Mouse (Mus musculus) retina, postnatal 1 day (tissue): Measurements from ENCODE around the gene Kmt5c.
A peak's percentile ranks its signal among the peaks of the same experiment; 100 is the strongest.
"Not testable (repeated sequence)": the region's sequence is repeated elsewhere in the genome, so short reads cannot be mapped to it uniquely, and the experiment has no call there.

Experiments
- DNase-seq: peaks from one replicate; pipeline ENCODE4 v3.0.0-alpha.2; 2012

The Kmt5c gene

DNA sequence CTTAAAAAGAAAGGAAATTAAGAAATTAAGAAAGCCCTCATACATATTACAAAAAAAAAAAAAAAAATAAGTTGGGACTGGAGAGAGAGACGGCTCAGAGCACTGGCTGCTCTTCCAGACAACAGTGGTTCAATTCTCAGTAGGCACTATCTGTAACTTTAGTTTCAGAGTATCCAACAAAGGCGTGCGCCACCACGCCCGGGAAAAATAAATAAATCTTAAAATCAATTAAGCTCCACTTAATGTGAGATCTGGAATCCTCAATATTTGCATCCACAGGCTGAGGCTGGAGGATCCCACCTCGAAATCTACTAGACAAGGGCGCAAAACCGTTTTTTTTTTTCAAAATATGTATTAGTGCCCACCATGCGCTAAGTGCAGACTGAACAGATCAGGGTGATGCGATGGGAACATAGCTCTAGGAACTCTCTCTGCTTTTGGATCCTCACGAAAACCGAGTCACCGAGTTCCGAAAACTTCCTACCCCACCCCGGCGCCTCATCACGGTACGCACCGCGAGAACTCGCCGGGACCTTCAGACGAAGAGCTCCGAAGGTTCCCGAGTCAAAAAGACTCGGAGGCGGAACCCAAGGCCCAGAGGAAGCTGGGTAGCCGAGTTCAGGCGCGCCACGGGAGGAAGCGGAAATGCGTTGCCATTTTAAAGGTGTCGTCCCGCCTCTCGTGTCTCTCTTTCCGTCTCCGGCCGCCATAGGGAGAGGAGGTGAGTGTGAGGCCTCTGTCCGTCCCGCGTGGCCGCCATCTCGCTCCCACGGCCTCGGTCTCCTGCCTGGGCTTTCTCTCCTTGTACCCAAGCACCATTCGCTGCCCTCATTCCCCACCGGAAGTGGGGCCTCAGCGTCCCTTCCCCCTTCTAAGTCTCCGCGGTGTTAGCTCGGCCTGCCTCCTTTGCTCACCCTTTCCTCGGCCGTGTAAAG lies 52.6 kb downstream of the Kmt5c start, which contains the start of gene Rpl28:
Rpl28 (plus strand) TSS at position 597 of the 935 bp plus-strand sequence.
- peak; percentile 98 for DNase-seq

DNA sequence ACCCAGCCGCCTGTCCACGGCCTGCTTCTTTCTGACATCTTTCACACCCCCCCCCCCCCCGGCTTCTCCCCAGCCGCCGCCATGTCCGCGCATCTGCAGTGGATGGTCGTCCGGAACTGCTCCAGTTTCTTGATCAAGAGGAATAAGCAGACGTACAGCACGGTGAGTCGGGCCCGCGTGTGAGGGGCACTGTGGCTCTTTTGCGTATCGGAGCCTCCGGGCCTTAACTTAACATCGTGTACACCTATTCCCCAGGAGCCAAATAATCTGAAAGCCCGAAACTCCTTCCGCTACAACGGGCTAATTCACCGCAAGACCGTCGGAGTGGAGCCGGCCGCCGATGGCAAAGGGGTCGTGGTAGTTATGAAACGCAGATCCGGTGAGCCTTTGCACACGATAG lies 53.3 kb downstream of the Kmt5c start:
- DNase-seq = not testable (repeated sequence)

DNA sequence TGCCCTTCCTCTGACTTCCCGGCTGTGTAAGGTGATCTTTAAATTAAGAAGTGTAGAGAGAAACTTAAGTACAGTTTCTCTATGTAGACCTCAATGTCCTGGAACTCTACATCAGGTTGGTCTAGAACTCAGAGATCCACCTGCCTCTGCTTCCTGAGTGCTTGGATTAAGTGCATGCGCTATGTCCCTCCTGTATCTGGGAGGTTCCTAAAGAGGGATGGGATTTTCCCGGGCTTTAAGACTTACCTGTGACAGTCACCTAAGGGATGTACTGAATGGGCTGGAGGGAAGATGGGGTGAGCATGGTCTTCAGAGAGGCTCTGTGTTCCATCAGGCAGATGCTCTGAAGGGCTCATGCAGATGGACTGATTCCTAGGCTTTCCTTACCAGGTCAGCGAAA lies 53.8 kb downstream of the Kmt5c start:
- DNase-seq = no peak

DNA sequence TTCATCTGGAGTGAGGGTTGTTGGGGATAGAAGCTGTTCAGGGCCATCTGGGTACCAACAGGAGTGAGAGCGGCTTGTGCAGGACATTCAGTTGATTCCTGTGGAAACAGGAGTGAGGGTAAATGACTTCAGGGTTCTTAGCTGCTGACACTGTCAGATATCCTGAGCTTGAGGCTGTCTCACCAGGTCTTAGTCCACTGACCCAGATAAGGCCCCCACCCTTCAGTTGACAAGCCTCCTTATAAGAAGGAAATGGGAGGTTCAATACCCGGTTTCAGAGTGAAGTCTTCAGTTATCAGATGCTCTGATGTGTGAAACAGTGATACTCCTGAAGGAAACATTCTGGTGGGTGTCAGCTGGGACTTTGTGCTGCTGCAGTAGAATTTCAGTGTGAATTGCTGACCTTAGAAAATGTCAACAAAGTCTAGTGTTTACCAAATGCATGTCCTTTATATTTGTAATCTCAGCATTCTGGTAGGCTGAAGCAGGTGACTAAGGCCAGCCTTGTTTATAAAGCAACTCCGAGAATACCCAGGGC lies 54.8 kb downstream of the Kmt5c start:
- DNase-seq = no peak

DNA sequence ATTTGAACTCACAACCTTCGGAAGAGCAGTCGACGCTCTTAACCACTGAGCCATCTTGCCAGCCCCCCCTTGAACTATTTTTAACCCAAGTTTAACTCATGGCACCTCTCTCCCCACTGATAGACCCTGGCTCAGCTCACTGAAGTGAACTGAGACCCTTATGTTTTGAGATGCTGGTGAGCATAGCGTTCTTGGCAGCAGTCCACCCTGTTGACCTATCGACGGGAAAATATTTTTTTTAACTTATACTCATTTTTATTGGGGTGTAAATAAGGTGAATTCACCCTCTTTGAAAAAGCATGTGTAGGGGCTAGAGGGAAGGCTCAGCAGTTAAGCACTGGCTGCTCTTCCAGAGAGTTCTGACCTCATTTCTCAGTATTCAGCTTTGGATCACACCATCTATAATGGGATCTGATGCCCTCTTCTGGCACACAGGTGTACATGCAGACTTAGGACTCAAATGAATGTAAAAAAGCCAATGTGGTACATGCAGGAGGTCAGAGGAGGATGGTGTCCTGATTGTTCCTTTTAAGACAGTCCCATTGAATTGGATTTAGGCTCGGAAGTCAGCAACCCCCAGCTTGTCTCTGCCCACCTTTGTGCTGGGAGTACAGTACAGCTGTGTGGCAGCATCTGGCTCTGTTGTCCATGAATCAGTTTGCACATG lies 56.0 kb downstream of the Kmt5c start:
- DNase-seq = peak; percentile 76
